Mouse (Mus musculus) common myeloid progenitor, adult 5-6 weeks (primary cell): Measurements from ENCODE around the gene Tepsin. TPM values are rescaled to one million over a fixed set of nuclear protein-coding genes. Genes with fewer than 3 reads are reported as not detected.
A peak's percentile ranks its signal among the peaks of the same experiment; 100 is the strongest.

Experiments used
- ATAC-seq: replicated peaks from 2 replicates; pipeline ENCODE4 v1.8.0; 2016; ENCODE audit warnings: low read depth, mild to moderate bottlenecking, moderate TSS enrichment, inconsistent platforms; ENCODE audit not compliant: poor library complexity, severe bottlenecking
- total RNA-seq: library from RNA; stranded (forward); fragments of 200-1000, 187-1606 nt; gene quantifications from 2 replicates; pipeline ENCODE4 v1.2.3, GENCODE M21; 2017

The Tepsin gene
- total RNA-seq, result 5.3 and 7.9 TPM in 2 replicates

DNA sequence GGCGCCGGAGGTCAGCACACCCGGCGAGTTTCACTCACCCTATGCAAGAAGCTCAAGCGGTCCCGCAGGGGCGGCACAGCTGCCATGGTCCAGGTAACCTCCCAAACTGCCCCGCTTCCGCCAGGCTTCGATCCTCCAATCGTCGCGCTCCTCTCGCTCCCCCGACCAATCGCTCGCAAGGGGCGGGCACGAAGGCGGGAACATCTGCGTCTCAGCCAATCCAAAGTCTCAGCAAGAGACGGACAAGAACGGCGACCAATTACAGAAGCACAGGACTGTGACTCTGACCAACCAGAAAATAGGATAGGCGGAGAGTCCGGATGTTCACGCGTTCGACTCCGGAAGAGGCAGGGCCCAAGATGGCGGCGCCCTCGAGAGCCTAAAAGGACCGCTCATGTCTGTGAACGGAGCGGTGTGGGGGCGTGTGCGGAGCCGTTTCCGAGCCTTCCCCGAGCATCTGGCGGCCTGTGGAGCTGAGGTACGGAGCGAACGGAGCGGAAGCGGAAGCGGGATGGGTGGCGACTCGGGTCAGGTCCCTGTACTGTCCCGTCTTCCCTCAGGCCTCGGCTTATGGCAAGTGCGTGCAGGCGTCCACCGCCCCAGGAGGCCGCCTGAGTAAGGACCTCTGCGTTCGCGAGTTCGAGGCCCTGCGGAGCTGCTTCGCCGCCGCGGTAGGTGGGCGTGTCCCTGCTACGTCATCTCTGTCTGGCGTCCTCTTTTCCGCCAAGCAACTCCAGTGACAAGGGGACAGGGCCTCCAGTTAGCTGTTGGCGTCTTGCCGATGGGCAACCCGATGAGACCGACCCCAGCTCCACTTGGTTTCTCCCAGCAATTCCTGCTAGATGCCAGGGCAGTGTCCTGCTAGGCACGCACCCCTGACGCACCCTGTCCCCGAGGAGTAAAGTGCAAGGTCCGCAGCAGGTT lies at the start of gene Tepsin, which contains the start of gene Ndufaf8:
Gene Tepsin, minus strand, starts transcription at position 144 of the 924 bp plus-strand sequence.
Gene Ndufaf8, plus strand, starts transcription at position 341 of the 924 bp plus-strand sequence.
- ATAC-seq, result peak; percentile 94

DNA sequence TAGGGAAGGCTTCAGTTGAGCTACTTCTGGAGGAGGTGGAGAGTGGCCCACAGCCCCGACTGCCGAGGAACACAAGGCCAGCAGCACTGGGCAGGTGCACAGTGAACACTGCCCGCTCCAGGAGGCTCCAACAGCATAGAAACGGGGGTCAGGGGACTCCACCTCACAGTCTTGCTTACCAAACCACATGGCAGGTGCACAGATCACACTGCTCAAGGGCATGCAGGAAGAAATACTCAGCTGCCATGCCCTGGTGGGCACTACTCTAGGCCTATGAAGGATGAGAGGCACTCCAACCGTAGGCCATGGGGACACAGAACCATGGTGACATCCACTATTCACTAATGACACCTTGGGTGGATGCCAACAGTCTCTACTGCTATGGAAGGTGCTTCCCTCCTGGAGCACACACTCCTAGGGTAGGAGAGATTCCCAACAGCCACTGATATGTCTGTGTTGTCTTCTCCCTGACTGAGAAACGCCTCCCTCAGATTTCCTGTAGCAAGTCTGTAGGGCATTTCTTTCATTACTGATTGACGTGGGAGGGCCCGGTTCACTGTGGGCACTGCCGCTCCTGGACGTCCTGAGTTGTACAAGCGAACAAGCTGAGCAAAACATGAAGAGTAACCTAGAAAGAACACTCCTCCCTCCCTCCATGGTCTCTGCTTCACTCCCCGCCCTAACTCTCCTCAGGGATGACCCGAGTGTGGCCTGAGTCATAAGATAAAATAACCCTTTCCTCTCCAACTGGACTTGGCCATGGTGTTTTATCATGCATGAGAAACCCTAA lies 45.4 kb upstream of the Tepsin start:
- ATAC-seq, result no peak

DNA sequence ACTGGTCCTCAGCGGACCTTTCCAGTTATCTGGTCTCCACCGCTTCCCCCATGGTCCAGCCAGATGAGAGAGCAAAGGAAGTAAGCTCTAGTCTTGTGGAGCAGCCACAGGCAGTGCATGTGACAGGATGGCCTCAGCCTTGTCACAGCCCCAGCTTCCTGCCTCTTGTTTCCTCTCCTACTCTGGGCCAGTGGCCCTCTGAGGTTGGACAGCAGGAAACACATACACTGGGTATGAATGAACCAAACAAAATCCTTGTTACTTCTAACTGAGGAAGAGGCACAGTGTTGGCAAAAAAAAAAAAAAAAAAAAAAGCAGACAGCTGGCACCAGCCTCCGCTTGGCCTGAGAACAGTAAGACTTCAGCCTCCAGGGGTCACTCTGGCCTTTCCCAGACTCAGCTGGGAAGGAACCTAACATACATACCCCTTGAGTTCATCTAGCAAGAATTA lies 44.1 kb upstream of the Tepsin start:
- peak; percentile 92 for ATAC-seq

DNA sequence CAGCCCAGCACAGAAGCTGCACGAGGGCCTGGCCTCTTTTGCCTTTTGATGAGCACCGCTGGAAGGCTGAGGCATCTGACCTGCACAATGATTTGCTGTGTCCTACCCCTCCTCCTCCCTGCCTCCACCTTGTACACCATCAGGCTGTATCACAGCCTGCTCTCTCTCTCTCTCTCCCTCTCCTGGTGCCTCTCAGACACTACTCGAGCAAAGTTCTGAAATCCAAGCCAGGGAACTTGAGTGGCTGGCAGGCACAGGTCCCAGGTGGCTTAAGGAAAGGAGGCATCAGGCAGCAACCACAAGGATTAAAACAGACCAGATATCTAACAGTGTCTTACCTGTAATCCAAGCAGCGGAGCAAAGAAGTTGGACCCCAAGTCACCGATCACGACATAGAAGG lies 41.7 kb upstream of the Tepsin start:
- no peak for ATAC-seq

GRCm38 (mm10) chr11:120139309-120139731 lies 40.8 kb upstream of the Tepsin start:
- ATAC-seq, result no peak

GRCm38 (mm10) chr11:120137625-120138004 lies 39.1 kb upstream of the Tepsin start:
- no peak for ATAC-seq

DNA sequence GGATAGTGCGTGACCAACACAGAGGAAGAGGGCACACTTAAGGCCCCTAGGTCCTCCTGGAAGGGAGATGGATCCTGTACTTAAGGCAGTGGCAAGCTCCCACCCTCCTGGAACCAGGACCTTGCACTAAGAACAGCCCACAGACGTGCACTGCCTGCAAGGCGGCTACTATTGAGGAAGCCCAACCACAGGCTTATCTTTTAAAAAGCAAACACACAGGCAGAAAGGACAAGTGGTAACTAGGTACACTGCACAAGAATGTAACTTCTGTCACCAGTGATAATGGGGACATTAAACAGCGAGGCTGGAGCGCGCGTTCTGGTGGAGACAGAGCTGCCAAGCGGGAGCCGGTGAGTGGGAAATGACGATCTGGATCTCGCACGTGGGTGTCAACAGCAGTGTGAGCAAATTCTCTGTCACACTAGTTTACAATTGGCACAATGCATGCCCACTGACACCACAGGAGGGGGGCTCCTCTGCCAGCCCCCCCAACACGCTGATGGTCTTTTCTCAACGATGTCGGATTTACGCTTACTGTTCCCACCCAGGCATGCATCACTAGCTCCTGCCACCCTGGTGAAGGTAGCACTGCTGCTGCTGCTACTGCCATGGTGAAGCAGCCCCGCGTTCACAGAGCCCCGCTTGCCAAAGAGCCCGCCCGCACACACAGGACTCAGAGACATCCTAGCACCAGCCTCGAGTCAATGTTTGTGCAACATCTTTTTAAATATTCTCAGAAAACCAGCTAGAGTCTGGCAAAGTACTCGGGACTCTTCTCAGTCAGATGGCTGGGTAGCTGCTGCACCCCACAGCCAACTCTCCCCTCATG lies 38.5 kb upstream of the Tepsin start:
- peak; percentile 84 for ATAC-seq

DNA sequence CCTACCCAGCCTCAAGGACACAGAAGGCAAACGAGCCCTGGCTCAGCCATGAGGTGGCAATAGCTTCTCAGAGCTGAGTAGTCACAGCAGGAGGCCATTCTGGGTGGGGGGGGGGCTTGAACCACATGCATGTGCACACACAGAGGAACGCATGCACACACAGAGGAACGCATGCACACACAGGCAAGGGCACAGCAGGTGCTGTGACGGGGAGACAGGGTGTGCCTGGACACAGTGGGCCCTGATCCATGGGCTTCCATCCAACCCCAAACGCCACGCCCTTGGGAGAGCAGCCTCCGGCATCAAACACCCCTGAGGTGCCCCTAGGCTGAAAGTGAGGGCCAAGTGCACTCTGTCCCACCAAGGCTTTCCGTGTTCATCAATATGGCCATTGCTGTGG lies 37.7 kb upstream of the Tepsin start:
- no peak for ATAC-seq

- ATAC-seq, result no peak
These were observed 36.5 kb upstream of the Tepsin start for GRCm38 (mm10) chr11:120134847-120135530.

- no peak for ATAC-seq
These were observed 35.6 kb upstream of the Tepsin start for GRCm38 (mm10) chr11:120134148-120134547.

- no peak for ATAC-seq
These were observed 30.8 kb upstream of the Tepsin start for GRCm38 (mm10) chr11:120129281-120129680.

- ATAC-seq, result peak; percentile 60; the same call in 1 of the 2 replicates
These were observed 28.3 kb upstream of the Tepsin start for GRCm38 (mm10) chr11:120126845-120127244.

GRCm38 (mm10) chr11:120122126-120122525 lies 23.6 kb upstream of the Tepsin start:
- ATAC-seq, result no peak

DNA sequence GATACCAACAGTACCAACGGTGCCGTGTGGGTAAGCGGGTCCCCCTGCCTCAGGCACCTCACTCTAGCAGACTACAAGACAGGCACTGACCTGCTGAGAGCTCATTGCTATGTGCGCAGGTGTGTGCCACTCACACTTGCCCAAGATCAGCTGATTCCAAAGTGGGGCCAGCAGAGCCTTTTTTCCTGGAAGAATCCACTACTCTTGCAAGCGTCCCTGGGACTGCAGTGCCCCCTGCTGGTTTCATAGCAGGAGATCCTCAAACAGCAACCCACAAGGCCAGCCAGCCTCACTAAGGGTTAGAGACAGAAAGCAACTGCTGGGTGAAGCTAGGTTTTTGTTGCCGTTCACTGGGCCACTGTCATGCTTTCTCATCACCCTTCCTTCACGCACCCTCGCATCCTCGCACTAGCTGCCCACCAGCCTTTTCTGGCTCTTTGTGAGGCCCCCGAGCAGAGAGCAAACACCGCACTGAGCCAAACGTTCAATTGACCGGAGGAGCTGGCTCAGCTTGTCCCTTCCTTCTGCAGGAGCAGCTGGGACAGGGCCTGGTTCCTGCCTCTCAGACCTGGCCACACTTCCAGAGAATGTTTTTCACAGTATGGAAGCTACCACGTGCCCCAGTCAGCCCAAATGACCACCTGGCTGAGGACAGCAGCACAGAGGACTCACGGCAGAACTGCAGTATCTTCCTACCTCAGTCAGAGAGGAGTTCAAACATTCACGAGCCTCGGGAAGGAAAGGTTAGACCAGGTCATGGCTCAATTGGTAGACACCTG lies 22.3 kb upstream of the Tepsin start:
- peak; percentile 53 for ATAC-seq

DNA sequence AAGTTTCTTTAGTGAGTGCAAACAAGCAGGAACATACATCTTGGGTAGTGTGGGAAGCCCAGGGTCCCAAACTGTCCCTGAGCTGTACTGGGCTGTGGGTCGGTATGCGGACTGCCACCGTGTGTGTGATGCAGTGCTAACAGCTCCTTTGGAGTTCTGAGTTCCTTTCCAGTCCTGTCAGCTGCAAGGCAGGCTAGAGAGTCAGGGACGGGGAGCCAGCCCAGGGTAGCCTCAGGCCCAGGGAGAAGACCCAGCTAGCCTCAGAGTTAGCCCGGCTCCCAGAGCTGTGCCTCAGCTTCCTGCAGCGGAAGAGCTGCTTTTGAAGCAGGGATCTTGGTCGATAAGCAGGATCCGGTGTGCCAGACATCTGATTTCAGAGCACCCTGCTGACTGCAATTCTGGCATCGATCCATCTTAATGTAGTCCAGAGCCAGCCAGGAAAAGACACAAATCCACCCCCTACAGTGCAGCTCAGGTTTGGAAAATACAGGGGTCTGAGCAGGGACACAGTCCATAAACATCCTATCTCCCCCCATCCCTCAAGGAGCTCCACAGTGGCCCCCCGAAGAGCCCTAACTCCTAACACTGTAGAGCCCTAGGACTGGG lies 21.5 kb upstream of the Tepsin start:
- ATAC-seq, result no peak

GRCm38 (mm10) chr11:120119108-120119507 lies 20.6 kb upstream of the Tepsin start:
- ATAC-seq, result no peak

DNA sequence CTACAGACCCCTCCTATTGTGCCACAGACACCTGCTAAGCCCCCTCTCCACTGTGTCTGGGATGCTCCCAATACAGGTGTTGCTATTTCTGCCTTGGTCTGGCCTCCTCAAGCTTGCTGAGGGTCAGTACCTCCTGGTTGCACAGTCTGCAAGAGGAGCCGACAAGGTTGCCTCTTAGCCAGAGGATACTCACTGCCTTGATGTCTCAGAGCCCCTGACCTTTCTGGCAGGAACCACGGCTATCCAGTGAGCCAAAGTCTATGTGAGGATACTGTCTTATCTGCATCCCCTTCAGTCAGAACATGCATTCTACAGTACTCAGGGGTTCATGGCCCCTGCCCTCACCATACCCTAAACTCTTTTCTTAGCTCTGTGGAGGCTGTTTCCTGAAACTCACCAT lies 19.1 kb upstream of the Tepsin start:
- ATAC-seq, result no peak

DNA sequence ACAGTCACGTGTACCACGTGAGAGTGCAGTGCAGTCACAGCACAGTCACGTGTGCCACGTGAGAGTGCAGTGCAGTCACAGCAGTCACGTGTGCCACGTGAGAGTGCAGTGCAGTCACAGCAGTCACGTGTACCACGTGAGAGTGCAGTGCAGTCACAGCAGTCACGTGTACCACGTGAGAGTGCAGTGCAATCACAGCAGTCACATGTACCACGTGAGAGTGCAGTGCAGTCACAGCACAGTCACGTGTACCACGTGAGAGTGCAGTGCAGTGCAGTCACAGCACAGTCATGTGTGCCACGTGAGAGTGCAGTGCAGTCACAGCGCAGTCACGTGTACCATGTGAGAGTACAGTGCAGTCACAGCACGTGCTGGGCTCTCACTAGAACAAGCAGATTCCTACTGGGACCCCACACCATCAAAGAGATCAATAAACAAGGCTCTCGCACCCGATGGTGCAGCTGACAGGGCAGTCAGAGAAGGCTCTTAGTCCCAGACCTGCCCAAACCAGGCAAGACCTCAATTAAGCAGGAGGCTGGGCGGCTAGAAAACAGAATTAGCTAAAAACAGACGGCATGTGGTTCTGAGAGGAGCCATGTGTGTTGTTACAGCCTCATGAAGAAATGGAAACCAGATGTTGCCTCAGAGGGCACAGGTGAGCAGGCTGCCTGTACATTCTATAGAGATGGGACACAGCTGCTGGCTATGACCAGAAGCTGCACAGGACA lies 16.1 kb upstream of the Tepsin start:
- ATAC-seq, result no peak
